Mouse (Mus musculus) hindbrain, postnatal 0 days (tissue): ENCODE measurements around the gene Rnf145. TPM values are rescaled to one million over a fixed set of nuclear protein-coding genes. Genes with fewer than 3 reads are reported as not detected.

Source experiments
- ATAC-seq: fragments of 200-750 bp; cut with Nextera tagmentation; 2 replicates; pipeline ENCODE4 v1.8.0; 2017; ENCODE audit warnings: mild to moderate bottlenecking, moderate TSS enrichment, moderate library complexity
- DNase-seq: peaks from one replicate; pipeline ENCODE4 v3.0.0-alpha.2; 2015; ENCODE audit warnings: low spot score
- H3K27ac ChIP-seq: fragments of 300-500 bp; sonication (generic); 2 replicates; pipeline ENCODE4 v1.5.1; 2014; ENCODE audit warnings: mild to moderate bottlenecking
- H3K27me3 ChIP-seq: fragments of 300-500 bp; sonication (generic); 2 replicates; pipeline ENCODE4 v1.6.1; 2014; ENCODE audit warnings: low read length, mixed read lengths; ENCODE audit not compliant: insufficient read depth
- H3K36me3 ChIP-seq: fragments of 300-500 bp; sonication (generic); 2 replicates; pipeline ENCODE4 v1.6.1; 2014; ENCODE audit warnings: low read length, mixed read lengths; ENCODE audit not compliant: insufficient read depth
- H3K4me1 ChIP-seq: fragments of 300-500 bp; sonication (generic); 2 replicates; pipeline ENCODE4 v1.6.1; 2014; ENCODE audit warnings: antibody characterized with exemption, low read length, mixed read lengths; ENCODE audit not compliant: insufficient read depth
- H3K4me2 ChIP-seq: fragments of 300-500 bp; sonication (generic); 2 replicates; pipeline ENCODE4 v1.6.1; 2014; ENCODE audit warnings: low read depth, mild to moderate bottlenecking, low read length, moderate library complexity, mixed read lengths
- H3K4me3 ChIP-seq: fragments of 300-500 bp; sonication (generic); 2 replicates; pipeline ENCODE4 v1.5.1; 2014; ENCODE audit warnings: low read length
- H3K9ac ChIP-seq: fragments of 300-500 bp; sonication (generic); replicated peaks from 2 replicates; pipeline ENCODE4 v1.6.1; 2014; ENCODE audit warnings: mild to moderate bottlenecking, low read length, moderate library complexity, mixed read lengths
- H3K9me3 ChIP-seq: fragments of 300-500 bp; sonication (generic); 2 replicates; pipeline ENCODE4 v1.6.1; 2016; ENCODE audit warnings: low read length, mixed read lengths
- CTCF ChIP-seq: IDR thresholded peaks from 2 replicates; pipeline ENCODE4 v1.5.1; 2016; ENCODE audit warnings: antibody characterized with exemption, control low read depth, low read depth
- WGBS: fragments of 180-500 bp; shearing (Covaris S2); extraction: QIAGEN DNeasy Blood & Tissue Kit; methylation state at CpG from one replicate; pipeline ENCODE4 v1.1.7; 2014; 5-methylcytosine and 5-hydroxymethylcytosine counted together
- polyA plus RNA-seq: library from polyadenylated mRNA; unstranded; fragments of >200 nt; fragmentation: Nextera tagmentation; extraction: Ambion mirVana; gene quantifications from 2 replicates; pipeline ENCODE4 v1.2.1, GENCODE M21; 2015
- total RNA-seq: library from RNA; depleted of rRNA; stranded (reverse); fragments of >200 nt; gene quantifications from 2 replicates; pipeline ENCODE4 v1.2.3, GENCODE M21; 2014

The Rnf145 gene
- total and polyA plus RNA-seq, 2 experiments from 2014 or later, result 92.9 to 122 TPM

- peak overlapping the region; percentile 98 for H3K4me3 ChIP-seq
- TF ChIP-seq CTCF, result no peak
- WGBS, result 42% methylated on average over 6 of the region's 6 CpGs
- no peaks in the 10 kb centered on the region for H3K9me3 ChIP-seq
- peak overlapping the region; percentile 64 for H3K4me2 ChIP-seq
- H3K4me1 ChIP-seq, result peaks cover 13% of the 10 kb centered on the region; the same call in 1 of the 2 replicates
- H3K27me3 ChIP-seq, result no peaks in the 10 kb centered on the region
- H3K36me3 ChIP-seq, result no peaks in the 10 kb centered on the region
- peak overlapping the region; percentile 95; the same call in 1 of the 2 replicates for H3K9ac ChIP-seq
- no peak for ATAC-seq
- DNase-seq, result peak; percentile 20
- H3K27ac ChIP-seq, result peak overlapping the region; percentile 96
Observed at GRCm38 (mm10) chr11:44517561-44518280, 1.0 kb upstream of the Rnf145 start.

- H3K9me3 ChIP-seq, result no peaks in the 10 kb centered on the region
- ATAC-seq (peak; percentile 46), DNase-seq (peak; percentile 40)
- no peaks in the 10 kb centered on the region for H3K27me3 ChIP-seq
- peak overlapping the region; percentile 98 for H3K4me3 ChIP-seq
- TF ChIP-seq CTCF, result no peak
- H3K36me3 ChIP-seq, result no peaks in the 10 kb centered on the region
- H3K27ac ChIP-seq, result peak overlapping the region; percentile 96
- H3K4me2 ChIP-seq, result peak overlapping the region; percentile 64
- H3K9ac ChIP-seq, result peak overlapping the region; percentile 95
- WGBS, result under 1% methylated on average over 40 of the region's 61 CpGs
- H3K4me1 ChIP-seq, result peaks cover 13% of the 10 kb centered on the region; the same call in 1 of the 2 replicates
Observed at GRCm38 (mm10) chr11:44519096-44519949, 559 bp downstream of the Rnf145 start.

GRCm38 (mm10) chr11:44519950-44520761 lies 1.4 kb downstream of the Rnf145 start:
- DNase-seq (peak; percentile 82), ATAC-seq (peak; percentile 81)
- no peaks in the 10 kb centered on the region for H3K9me3 ChIP-seq
- WGBS, result under 1% methylated on average over 28 of the region's 28 CpGs
- peaks cover 13% of the 10 kb centered on the region; the same call in 1 of the 2 replicates for H3K4me1 ChIP-seq
- H3K4me2 ChIP-seq, result peak overlapping the region; percentile 64
- peak overlapping the region; percentile 98 for H3K4me3 ChIP-seq
- H3K27me3 ChIP-seq, result no peaks in the 10 kb centered on the region
- H3K36me3 ChIP-seq, result 0 out of 2 replicates have a peak, but pooled peaks cover 4% of the 10 kb centered on the region
- peak overlapping the region; percentile 96 for H3K27ac ChIP-seq
- TF ChIP-seq CTCF, result no peak
- peak overlapping the region; percentile 95 for H3K9ac ChIP-seq

- Histone ChIP-seq H3K27ac (no peak overlapping the region), H3K9ac (no peak overlapping the region), H3K4me3 (no peak overlapping the region), H3K9me3 (no peaks in the 10 kb centered on the region), H3K36me3 (peaks cover 4% of the 10 kb centered on the region; the same call in 1 of the 2 replicates), H3K4me2 (no peak overlapping the region), H3K4me1 (peaks cover 11% of the 10 kb centered on the region; the same call in 1 of the 2 replicates), H3K27me3 (no peaks in the 10 kb centered on the region)
- DNase-seq (no peak), ATAC-seq (no peak)
- TF ChIP-seq CTCF, result no peak
- WGBS, result 82% methylated on average over 5 of the region's 5 CpGs
Observed at GRCm38 (mm10) chr11:44522594-44522993, 3.8 kb downstream of the Rnf145 start.

GRCm38 (mm10) chr11:44525765-44526164 lies 7.0 kb downstream of the Rnf145 start:
- no peaks in the 10 kb centered on the region for H3K27me3 ChIP-seq
- no peaks in the 10 kb centered on the region for H3K9me3 ChIP-seq
- no peak overlapping the region for H3K9ac ChIP-seq
- 0 out of 2 replicates have a peak, but pooled peaks cover 5% of the 10 kb centered on the region for H3K4me1 ChIP-seq
- WGBS, result 82% methylated on average over 4 of the region's 4 CpGs
- ATAC-seq (no peak), DNase-seq (no peak)
- no peak overlapping the region for H3K27ac ChIP-seq
- H3K4me3 ChIP-seq, result no peak overlapping the region
- H3K36me3 ChIP-seq, result peaks cover 4% of the 10 kb centered on the region
- H3K4me2 ChIP-seq, result no peak overlapping the region
- TF ChIP-seq CTCF, result peak; percentile 25; the same call in 1 of the 2 replicates
